In genomic region chr3:147750842-147751191, GRCm38 (mm10) we compare ENCODE assay signal across 26 mouse cellular contexts.
DNase-seq lines count a peak whose midpoint lies in the region; ATAC-seq lines count a peak whose summit lies in the region.
"Had no signal": no experiment of that assay in that cellular context is flagged by ENCODE, and none has a peak within 500 bp of the region (broad histone marks: within the 10 kb centered on the region; RNA-seq: fewer than 3 reads in every experiment).

No protein-coding gene starts in this region.

- DNase-seq in cerebellum, postnatal 10 days = peak; percentile 5 to 18
- DNase-seq in cerebellum, adult 9-11 months = no peak
- DNase-seq in limb, embryonic 10.5 days (ENCODE audit: low spot score) = no peak
- DNase-seq in gastrocnemius, postnatal 14 days = no peak
- DNase-seq in left cerebral cortex, postnatal 14 days (ENCODE audit: low spot score in 2 of 2) = no peak
- DNase-seq: adrenal gland, postnatal 10 days; cerebellum, adult 2 months; embryo, embryonic 11 days; gastrocnemius, postnatal 10 days; kidney, postnatal 14 days; layer of hippocampus, adult 9-11 months; liver, postnatal 0 days; lung, postnatal 36 days; right cerebral cortex, postnatal 25 days; spleen, adult 18-20 months; thymus, postnatal 14 days had no signal

- WGBS in limb, embryonic 15.5 days = 66% methylated on average over 1 of the region's 1 CpGs
- 82% methylated on average over 1 of the region's 1 CpGs for WGBS in limb, embryonic 10.5 days
- WGBS in forebrain, embryonic 12.5 days = 44% methylated on average over 1 of the region's 1 CpGs

- peak overlapping the region; percentile 59 for H3K27ac ChIP-seq in limb, embryonic 15.5 days
- H3K27ac ChIP-seq in limb, embryonic 10.5 days = no peak overlapping the region
- peak overlapping the region; percentile 27; the same call in 1 of the 2 replicates for H3K27ac ChIP-seq in forebrain, embryonic 12.5 days
- H3K27ac ChIP-seq: embryonic facial prominence, embryonic 12.5 days; hindbrain, embryonic 14.5 days; limb, embryonic 12.5 days; liver, embryonic 12.5 days; midbrain, embryonic 13.5 days; neural tube, embryonic 13.5 days had no signal

- no peaks in the 10 kb centered on the region for H3K36me3 ChIP-seq in limb, embryonic 15.5 days
- H3K36me3 ChIP-seq in limb, embryonic 10.5 days = no peaks in the 10 kb centered on the region
- H3K36me3 ChIP-seq in forebrain, embryonic 12.5 days (replicated peaks) = no peaks in the 10 kb centered on the region
- H3K36me3 ChIP-seq: embryonic facial prominence, embryonic 12.5 days; G1E; limb, embryonic 12.5 days; liver, embryonic 12.5 days; midbrain, embryonic 13.5 days; neural tube, embryonic 13.5 days had no signal

- H3K4me2 ChIP-seq in limb, embryonic 15.5 days = no peak overlapping the region
- H3K4me2 ChIP-seq in forebrain, embryonic 12.5 days = no peak overlapping the region; the same call in 1 of the 2 replicates
- H3K4me2 ChIP-seq: embryonic facial prominence, embryonic 12.5 days; hindbrain, embryonic 14.5 days; limb, embryonic 12.5 days; liver, embryonic 12.5 days; midbrain, embryonic 13.5 days; neural tube, embryonic 13.5 days had no signal

- intact Hi-C loops in gastrocnemius, postnatal 14 days (cut with DNase I; ENCODE audit: low total_unique reads) = no loop called here
- intact Hi-C loops in left cerebral cortex, postnatal 14 days (cut with DNase I) = no loop called here

- H3K9ac ChIP-seq in limb, embryonic 15.5 days = no peak overlapping the region
- no peak overlapping the region for H3K9ac ChIP-seq in forebrain, embryonic 12.5 days
- H3K9ac ChIP-seq: embryonic facial prominence, embryonic 12.5 days; hindbrain, embryonic 14.5 days; limb, embryonic 12.5 days; liver, embryonic 12.5 days; liver, postnatal 0 days; midbrain, embryonic 13.5 days; neural tube, embryonic 13.5 days had no signal

- no peaks in the 10 kb centered on the region for H3K9me3 ChIP-seq in limb, embryonic 15.5 days
- H3K9me3 ChIP-seq in limb, embryonic 10.5 days (replicated peaks) = no peaks in the 10 kb centered on the region
- no peaks in the 10 kb centered on the region for H3K9me3 ChIP-seq in forebrain, embryonic 12.5 days
- H3K9me3 ChIP-seq: embryonic facial prominence, embryonic 12.5 days; limb, embryonic 12.5 days; liver, embryonic 12.5 days; midbrain, embryonic 13.5 days; neural tube, embryonic 13.5 days had no signal

- H3K4me3 ChIP-seq in limb, embryonic 15.5 days = no peak overlapping the region
- no peak overlapping the region for H3K4me3 ChIP-seq in limb, embryonic 10.5 days
- no peak overlapping the region for H3K4me3 ChIP-seq in forebrain, embryonic 12.5 days (replicated peaks)
- H3K4me3 ChIP-seq: embryonic facial prominence, embryonic 12.5 days; limb, embryonic 12.5 days; liver, embryonic 12.5 days; midbrain, embryonic 13.5 days; neural tube, embryonic 13.5 days had no signal

- no peaks in the 10 kb centered on the region for H3K27me3 ChIP-seq in limb, embryonic 15.5 days
- H3K27me3 ChIP-seq in limb, embryonic 10.5 days (ENCODE audit: low read depth, poor library complexity, severe bottlenecking) = no peaks in the 10 kb centered on the region
- no peaks in the 10 kb centered on the region for H3K27me3 ChIP-seq in forebrain, embryonic 12.5 days
- H3K27me3 ChIP-seq: embryonic facial prominence, embryonic 12.5 days; limb, embryonic 12.5 days; liver, embryonic 12.5 days; midbrain, embryonic 13.5 days; neural tube, embryonic 13.5 days had no signal

- H3K4me1 ChIP-seq in limb, embryonic 15.5 days = no peaks in the 10 kb centered on the region
- H3K4me1 ChIP-seq in limb, embryonic 10.5 days = no peaks in the 10 kb centered on the region
- H3K4me1 ChIP-seq in forebrain, embryonic 12.5 days = peaks cover 7% of the 10 kb centered on the region
- H3K4me1 ChIP-seq: limb, embryonic 12.5 days; liver, embryonic 12.5 days had no signal

- ATAC-seq in limb, embryonic 15.5 days (ENCODE audit: insufficient number of reproducible peaks, low FRiP score, low TSS enrichment, low read depth) = no peak
- 0 out of 2 replicates have a peak, but pooled peaks have one; percentile 37 for ATAC-seq in forebrain, embryonic 12.5 days (ENCODE audit: low FRiP score)
- ATAC-seq: intestine, postnatal 0 days; liver, embryonic 12.5 days; liver, postnatal 0 days had no signal

Comparison
In these comparisons a context has a peak if more than half of its experiments do, and no peak if none do; other contexts are left out.
1. DNase-seq: peak in cerebellum, postnatal 10 days (2 of 2); none in cerebellum, adult 9-11 months (single experiment), limb, embryonic 10.5 days (single experiment), gastrocnemius, postnatal 14 days (single experiment) and left cerebral cortex, postnatal 14 days (0 of 2).